ENCODE assay signal across 25 mouse cellular contexts in genomic region chr14:27811649-27812048, GRCm38 (mm10).
DNase-seq lines count a peak whose midpoint lies in the region; ATAC-seq and TF ChIP-seq lines count a peak whose summit lies in the region.
"Had no signal": no experiment of that assay in that cellular context is flagged by ENCODE, and none has a peak within 500 bp of the region (broad histone marks: within the 10 kb centered on the region; RNA-seq: fewer than 3 reads in every experiment).

No protein-coding gene starts in this region.

- TF ChIP-seq CTCF in kidney, adult 2 months (conservative IDR thresholded peaks at IDR 0.05; ENCODE audit: insufficient read depth, insufficient read length, low read depth, low read length) = no peak

- no peak for TF ChIP-seq POLR2A in kidney, adult 2 months (IDR thresholded peaks at IDR 0.05; ENCODE audit: low read depth, low read length)

- no peak overlapping the region for H3K27ac ChIP-seq in heart, embryonic 10.5 days
- H3K27ac ChIP-seq in kidney, adult 2 months (ENCODE audit: insufficient read depth, low read depth, low read length) = no peak overlapping the region
- peak overlapping the region; percentile 32 for H3K27ac ChIP-seq in lung, embryonic 15.5 days
- H3K27ac ChIP-seq: hindbrain, embryonic 10.5 days; hindbrain, embryonic 15.5 days had no signal

- peak; percentile 88 for DNase-seq in heart, adult 11 months
- DNase-seq in heart, embryonic 10.5 days (ENCODE audit: low spot score) = no peak
- DNase-seq in kidney, adult 2 months = peak; percentile 4
- DNase-seq in kidney, adult 18-20 months = no peak
- DNase-seq in lung, postnatal 10 days = no peak
- peak; percentile 12 to 16 for DNase-seq in urinary bladder, postnatal 36 days (ENCODE audit: low spot score in 2 of 2)
- no peak for DNase-seq in urinary bladder, postnatal 25 days (ENCODE audit: low spot score)
- DNase-seq: adrenal gland, postnatal 10 days; cerebellum, adult 8-10 months; cerebellum, postnatal 25 days; gastrocnemius, postnatal 14 days; kidney, adult 11 months; kidney, postnatal 10 days; liver; right cerebral cortex, postnatal 25 days; thymus, adult 18-20 months; thymus, postnatal 25 days had no signal

- no peaks in the 10 kb centered on the region for H3K27me3 ChIP-seq in heart, embryonic 10.5 days (ENCODE audit: insufficient read depth, poor library complexity, severe bottlenecking)
- no peaks in the 10 kb centered on the region for H3K27me3 ChIP-seq in kidney, adult 2 months (replicated peaks; ENCODE audit: control insufficient read depth, insufficient read depth, low read length)
- no peaks in the 10 kb centered on the region for H3K27me3 ChIP-seq in lung, embryonic 15.5 days
- H3K27me3 ChIP-seq: hindbrain, embryonic 15.5 days; Patski had no signal

- H3K9me3 ChIP-seq in heart, embryonic 10.5 days = no peaks in the 10 kb centered on the region
- no peaks in the 10 kb centered on the region for H3K9me3 ChIP-seq in lung, embryonic 15.5 days
- H3K9me3 ChIP-seq: hindbrain, embryonic 10.5 days; hindbrain, embryonic 15.5 days had no signal

- H3K4me2 ChIP-seq in lung, embryonic 15.5 days = no peak overlapping the region
- H3K4me2 ChIP-seq: hindbrain, embryonic 15.5 days; midbrain, embryonic 11.5 days had no signal

- H3K36me3 ChIP-seq in heart, embryonic 10.5 days = no peaks in the 10 kb centered on the region
- H3K36me3 ChIP-seq in kidney, adult 2 months (ENCODE audit: control insufficient read depth, insufficient read depth, low read length) = no peaks in the 10 kb centered on the region
- no peaks in the 10 kb centered on the region for H3K36me3 ChIP-seq in lung, embryonic 15.5 days
- H3K36me3 ChIP-seq: hindbrain, embryonic 10.5 days; hindbrain, embryonic 15.5 days had no signal

- WGBS in heart, embryonic 10.5 days = 82% methylated on average over 3 of the region's 3 CpGs
- 88% methylated on average over 3 of the region's 3 CpGs for WGBS in kidney, adult 2 months
- 74% methylated on average over 3 of the region's 3 CpGs for WGBS in lung, embryonic 15.5 days

- H3K4me1 ChIP-seq in heart, embryonic 10.5 days = peaks cover 4% of the 10 kb centered on the region; the same call in 1 of the 2 replicates
- peaks cover 10% of the 10 kb centered on the region; the same call in 1 of the 2 replicates for H3K4me1 ChIP-seq in kidney, adult 2 months (ENCODE audit: control insufficient read depth, insufficient read depth, low read length)
- H3K4me1 ChIP-seq in lung, embryonic 15.5 days = peaks cover 6% of the 10 kb centered on the region; the same call in 1 of the 2 replicates
- H3K4me1 ChIP-seq: hindbrain, embryonic 15.5 days had no signal

- no peak overlapping the region for H3K4me3 ChIP-seq in heart, embryonic 10.5 days
- no peak overlapping the region for H3K4me3 ChIP-seq in kidney, adult 2 months (ENCODE audit: insufficient read depth, low read depth, low read length)
- H3K4me3 ChIP-seq in lung, embryonic 15.5 days = no peak overlapping the region
- H3K4me3 ChIP-seq: hindbrain, embryonic 10.5 days; hindbrain, embryonic 15.5 days had no signal

- no peak overlapping the region for H3K9ac ChIP-seq in lung, embryonic 15.5 days
- H3K9ac ChIP-seq: hindbrain, embryonic 15.5 days had no signal

- ATAC-seq in lung, embryonic 15.5 days (ENCODE audit: borderline replicate concordance, extremely low read depth, low FRiP score, low TSS enrichment) = no peak
- ATAC-seq: forebrain, embryonic 14.5 days; inflammation-experienced regulatory T-cells, adult 6 months; midbrain, embryonic 16.5 days; Patski had no signal

Comparison
In these comparisons a context has a peak if more than half of its experiments do, and no peak if none do; other contexts are left out.
1. DNase-seq: peak in heart, adult 11 months (single experiment), kidney, adult 2 months (single experiment) and urinary bladder, postnatal 36 days (2 of 2); none in heart, embryonic 10.5 days (single experiment), kidney, adult 18-20 months (single experiment), lung, postnatal 10 days (single experiment) and urinary bladder, postnatal 25 days (single experiment).